7 mouse cellular contexts compared by ENCODE assay signal in the genomic region with DNA sequence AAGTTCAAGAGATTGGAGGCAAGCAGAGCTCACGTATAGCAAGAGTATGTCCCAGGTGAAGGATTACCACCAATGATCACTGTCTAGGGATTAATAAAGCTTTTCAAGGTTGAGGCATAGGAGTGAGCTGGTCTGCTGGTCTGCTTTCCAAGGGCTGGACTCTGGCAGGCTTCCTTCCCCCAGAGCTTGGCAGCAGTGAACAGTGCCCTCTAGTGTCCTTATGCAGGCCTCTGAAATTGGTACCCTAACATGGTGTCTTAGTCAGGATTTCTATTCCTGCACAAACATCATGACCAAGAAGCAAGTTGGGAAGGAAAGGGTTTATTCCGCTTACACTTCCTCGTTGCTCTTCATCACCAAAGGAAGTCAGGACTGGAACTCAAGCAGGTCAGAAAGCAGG. TPM values are rescaled to one million over a fixed set of nuclear protein-coding genes. Genes with fewer than 3 reads are reported as not detected.
DNase-seq lines count a peak whose midpoint lies in the region; ATAC-seq and TF ChIP-seq lines count a peak whose summit lies in the region.

No protein-coding gene starts in this region.

- H3K9ac ChIP-seq in lung, postnatal 0 days (replicated peaks; ENCODE audit: low read depth), result no peak overlapping the region

- no peaks in the 10 kb centered on the region for H3K36me3 ChIP-seq in lung, postnatal 0 days (ENCODE audit: insufficient read depth, low read length)

- H3K4me1 ChIP-seq in lung, postnatal 0 days (ENCODE audit: insufficient read depth, low read depth, low read length), result no peaks in the 10 kb centered on the region

- H3K27me3 ChIP-seq in lung, postnatal 0 days (replicated peaks; ENCODE audit: insufficient read depth, low read length), result no peaks in the 10 kb centered on the region

- H3K9me3 ChIP-seq in lung, postnatal 0 days (ENCODE audit: low read length), result no peaks in the 10 kb centered on the region

- H3K4me3 ChIP-seq in lung, postnatal 0 days (ENCODE audit: low read depth, low read length), result no peak overlapping the region

- DNase-seq in A20 (ENCODE audit: low read depth, low spot score), result peak; percentile 84
- peak; percentile 11 to 34 for DNase-seq in CD8-positive naive resting alpha-beta T cell, adult 2 months (ENCODE audit: low read depth in 2 of 2, low spot score in 2 of 2)
- peak; percentile 65 for DNase-seq in c-Kit-positive CD71-negative TER-119-negative erythroid progenitor cells, embryonic 14.5 days (ENCODE audit: low read depth)
- peak; percentile 22 to 50 for DNase-seq in frontal cortex, postnatal 25 days (ENCODE audit: low spot score in 2 of 2)
- peak; percentile 73 for DNase-seq in kidney, postnatal 14 days
- DNase-seq in lung, postnatal 0 days (ENCODE audit: low spot score), result peak; percentile 78
- DNase-seq in right cerebral cortex, postnatal 25 days, result peak; percentile 49

- WGBS in lung, postnatal 0 days, result 36% methylated on average over 3 of the region's 3 CpGs

- no peak overlapping the region for H3K27ac ChIP-seq in lung, postnatal 0 days (ENCODE audit: low read length)

- no peak for TF ChIP-seq EP300 in lung, postnatal 0 days (IDR thresholded peaks at IDR 0.05)

- no peak overlapping the region for H3K4me2 ChIP-seq in lung, postnatal 0 days (replicated peaks; ENCODE audit: low read depth, low read length)

- peak; percentile 82 for TF ChIP-seq CTCF in lung, postnatal 0 days (IDR thresholded peaks at IDR 0.05)

- ATAC-seq in lung, postnatal 0 days, result peak; percentile 44; the same call in 1 of the 2 replicates

RNA-seq across cellular contexts. Expression of gene Fcgr2b, which starts 20.4 kb away (rescaled TPM):
- polyA plus RNA-seq in lung, postnatal 0 days (2015; fragmentation: Nextera tagmentation; extraction: Ambion mirVana), result 6.9 and 9.2 TPM in 2 replicates

RNA-seq across cellular contexts. Expression of gene Fcgr4, which starts 22.0 kb away (rescaled TPM):
- polyA plus RNA-seq in lung, postnatal 0 days (2015; fragmentation: Nextera tagmentation; extraction: Ambion mirVana), result 3.3 and 4.0 TPM in 2 replicates

Comparison
In these comparisons a context has a peak if more than half of its experiments do, and no peak if none do; other contexts are left out.
1. DNase-seq: peak in every context shown above with its lines; median percentile 84 in A20; 78 in lung, postnatal 0 days; 73 in kidney, postnatal 14 days; 65 in c-Kit-positive CD71-negative TER-119-negative erythroid progenitor cells, embryonic 14.5 days; 49 in right cerebral cortex, postnatal 25 days; 36 in frontal cortex, postnatal 25 days; 22 in CD8-positive naive resting alpha-beta T cell, adult 2 months.